8 mouse cellular contexts compared by ENCODE assay signal in genomic region chr19:61084149-61084940, GRCm38 (mm10). TPM values are rescaled to one million over a fixed set of nuclear protein-coding genes. Genes with fewer than 3 reads are reported as not detected.
DNase-seq lines count a peak whose midpoint lies in the region; ATAC-seq lines count a peak whose summit lies in the region.

No protein-coding gene starts in this region.

- DNase-seq in T-cell, adult 2 months (ENCODE audit: low spot score) = peak; percentile 74
- DNase-seq in cerebellum, postnatal 14 days = peak; percentile 95 to 96
- DNase-seq in gastrocnemius, adult 18-20 months (ENCODE audit: low spot score) = peak; percentile 91
- peak; percentile 89 for DNase-seq in induced T-regulatory cell, adult 2 months (ENCODE audit: low read depth)
- DNase-seq in left cerebral cortex, adult 8-10 months (ENCODE audit: low spot score in 2 of 2) = peak; percentile 84 to 93
- DNase-seq in right cerebral cortex, postnatal 14 days = peak; percentile 82
- DNase-seq in urinary bladder, postnatal 36 days (ENCODE audit: low spot score in 2 of 2) = peak; percentile 87 to 89

- peak; percentile 85 for ATAC-seq in megakaryocyte progenitor cell, adult 5-6 weeks (replicated peaks; ENCODE audit: poor library complexity)

RNA-seq across cellular contexts. Expression of gene Zfp950, which starts 56.3 kb away (rescaled TPM):
- total RNA-seq in gastrocnemius, adult 18-20 months (2021) = 1 to 10 TPM; 3.0 TPM
- total RNA-seq in left cerebral cortex, adult 8-10 months (2022) = 10 to 100 TPM; 44.1 to 47.5 (median 45.9) TPM
- total RNA-seq in megakaryocyte progenitor cell, adult 5-6 weeks (2015) = 45.7 and 47.3 TPM in 2 replicates
- total RNA-seq in megakaryocyte progenitor cell, adult 5-6 weeks (2017) = 31.7 and 57.1 TPM in 2 replicates

Comparison
In these comparisons a context has a peak if more than half of its experiments do, and no peak if none do; other contexts are left out.
1. Peak in every context shown above with its lines: DNase-seq and ATAC-seq.
2. RNA of gene Zfp950, which starts 56.3 kb away (total RNA-seq): 44.1 to 47.5 TPM in left cerebral cortex, adult 8-10 months and 31.7 to 57.1 TPM in megakaryocyte progenitor cell, adult 5-6 weeks; 3.0 TPM in gastrocnemius, adult 18-20 months; every median in the first group is over 4 times any median in the second.